Mouse (Mus musculus) limb, embryonic 10.5 days (tissue): ENCODE measurements around the gene D6Ertd527e. TPM values are rescaled to one million over a fixed set of nuclear protein-coding genes. Genes with fewer than 3 reads are reported as not detected.
"Not testable (repeated sequence)": the region's sequence is repeated elsewhere in the genome, so short reads cannot be mapped to it uniquely, and the experiment has no call there.

Source experiments
- DNase-seq: peaks from one replicate; pipeline ENCODE4 v3.0.0-alpha.2; 2017; ENCODE audit warnings: low spot score
- H3K27ac ChIP-seq: fragments of 300-500 bp; sonication (generic); 2 replicates; pipeline ENCODE4 v1.5.1; 2016; ENCODE audit warnings: mild to moderate bottlenecking
- H3K27me3 ChIP-seq: fragments of 300-500 bp; sonication (generic); 2 replicates; pipeline ENCODE4 v1.6.1; 2016; ENCODE audit warnings: low read depth, mild to moderate bottlenecking; ENCODE audit not compliant: poor library complexity, severe bottlenecking
- H3K36me3 ChIP-seq: fragments of 300-500 bp; sonication (generic); 2 replicates; pipeline ENCODE4 v1.6.1; 2016; ENCODE audit warnings: mild to moderate bottlenecking, moderate library complexity
- H3K4me1 ChIP-seq: fragments of 300-500 bp; sonication (generic); 2 replicates; pipeline ENCODE4 v1.6.1; 2016
- H3K4me3 ChIP-seq: fragments of 300-500 bp; sonication (generic); 2 replicates; pipeline ENCODE4 v1.5.1; 2016; ENCODE audit warnings: mild to moderate bottlenecking, moderate library complexity
- H3K9me3 ChIP-seq: fragments of 300-500 bp; sonication (generic); replicated peaks from 2 replicates; pipeline ENCODE4 v1.6.1; 2016; ENCODE audit warnings: mild to moderate bottlenecking
- WGBS: fragments of 180-500 bp; shearing (Covaris S2); methylation state at CpG from one replicate; pipeline ENCODE4 v1.1.7; 2016; 5-methylcytosine and 5-hydroxymethylcytosine counted together
- polyA plus RNA-seq: library from polyadenylated mRNA; unstranded; fragments of >200 nt; fragmentation: Nextera tagmentation; extraction: Ambion mirVana; gene quantifications from 2 replicates; pipeline ENCODE4 v1.2.1, GENCODE M21; 2016

Gene D6Ertd527e
- polyA plus RNA-seq, 1 experiment from 2014 or later = 0.33 TPM

- H3K36me3 ChIP-seq = peaks cover 37% of the 10 kb centered on the region
- not testable (repeated sequence) for H3K4me1 ChIP-seq, H3K27me3 ChIP-seq, H3K9me3 ChIP-seq, H3K4me3 ChIP-seq, DNase-seq, H3K27ac ChIP-seq
- WGBS = 93% methylated on average over 8 of the region's 8 CpGs
These were observed 10.9 kb upstream of the D6Ertd527e start for GRCm38 (mm10) chr6:87093631-87094030.

GRCm38 (mm10) chr6:87099261-87099660 lies 5.3 kb upstream of the D6Ertd527e start:
- peak; percentile 26 for DNase-seq
- H3K4me1 ChIP-seq = peaks cover 33% of the 10 kb centered on the region
- H3K4me3 ChIP-seq = no peak overlapping the region
- no peaks in the 10 kb centered on the region for H3K9me3 ChIP-seq
- 35% methylated on average over 3 of the region's 3 CpGs for WGBS
- no peaks in the 10 kb centered on the region for H3K36me3 ChIP-seq
- H3K27ac ChIP-seq = no peak overlapping the region
- H3K27me3 ChIP-seq = no peaks in the 10 kb centered on the region

GRCm38 (mm10) chr6:87099671-87100296 lies 4.8 kb upstream of the D6Ertd527e start:
- Histone ChIP-seq H3K9me3 (no peaks in the 10 kb centered on the region), H3K4me1 (peaks cover 33% of the 10 kb centered on the region), H3K27me3 (no peaks in the 10 kb centered on the region), H3K4me3 (no peak overlapping the region), H3K27ac (0 out of 2 replicates have a peak overlapping the region, but pooled peaks have one; percentile 7), H3K36me3 (no peaks in the 10 kb centered on the region)
- 83% methylated on average over 7 of the region's 7 CpGs for WGBS
- no peak for DNase-seq

DNA sequence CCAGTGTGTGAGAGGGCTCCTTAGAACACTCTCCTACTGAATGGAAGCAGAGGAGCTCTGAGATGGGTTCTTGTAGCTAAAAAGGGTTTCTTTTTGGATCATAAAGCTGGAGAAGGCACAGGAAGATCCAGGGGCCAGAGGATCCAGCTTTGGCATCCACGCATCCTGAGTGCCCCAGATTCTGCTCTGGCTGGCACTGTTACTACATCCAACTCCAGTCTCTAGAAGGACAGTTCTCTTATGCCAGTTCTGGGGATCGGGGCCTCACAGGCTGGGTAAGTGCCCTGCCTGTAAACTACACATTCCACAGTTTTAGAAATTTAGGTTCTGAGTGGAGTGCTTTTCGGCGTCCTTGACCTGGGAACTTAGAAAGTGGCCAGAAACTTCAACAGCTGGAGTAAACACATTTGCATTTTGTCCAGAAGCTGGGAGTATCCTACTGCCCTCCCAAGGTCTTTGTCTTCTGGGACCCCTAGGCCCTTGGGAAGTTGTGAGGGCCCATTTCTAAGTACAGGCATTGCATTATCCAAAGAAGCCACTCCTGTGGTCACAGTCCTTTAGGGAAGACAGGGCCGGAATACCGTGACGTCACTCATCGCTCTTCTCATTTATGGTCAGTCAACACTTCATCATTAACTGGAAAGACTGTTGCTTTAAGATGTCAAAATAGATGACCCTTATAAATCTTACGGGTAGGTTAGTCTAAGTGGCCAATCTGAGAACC lies 4.1 kb upstream of the D6Ertd527e start:
- Histone ChIP-seq H3K9me3 (no peaks in the 10 kb centered on the region), H3K27ac (0 out of 2 replicates have a peak overlapping the region, but pooled peaks have one; percentile 7), H3K27me3 (no peaks in the 10 kb centered on the region), H3K4me3 (no peak overlapping the region), H3K36me3 (no peaks in the 10 kb centered on the region), H3K4me1 (peaks cover 33% of the 10 kb centered on the region)
- no peak for DNase-seq
- 78% methylated on average over 9 of the region's 9 CpGs for WGBS

DNA sequence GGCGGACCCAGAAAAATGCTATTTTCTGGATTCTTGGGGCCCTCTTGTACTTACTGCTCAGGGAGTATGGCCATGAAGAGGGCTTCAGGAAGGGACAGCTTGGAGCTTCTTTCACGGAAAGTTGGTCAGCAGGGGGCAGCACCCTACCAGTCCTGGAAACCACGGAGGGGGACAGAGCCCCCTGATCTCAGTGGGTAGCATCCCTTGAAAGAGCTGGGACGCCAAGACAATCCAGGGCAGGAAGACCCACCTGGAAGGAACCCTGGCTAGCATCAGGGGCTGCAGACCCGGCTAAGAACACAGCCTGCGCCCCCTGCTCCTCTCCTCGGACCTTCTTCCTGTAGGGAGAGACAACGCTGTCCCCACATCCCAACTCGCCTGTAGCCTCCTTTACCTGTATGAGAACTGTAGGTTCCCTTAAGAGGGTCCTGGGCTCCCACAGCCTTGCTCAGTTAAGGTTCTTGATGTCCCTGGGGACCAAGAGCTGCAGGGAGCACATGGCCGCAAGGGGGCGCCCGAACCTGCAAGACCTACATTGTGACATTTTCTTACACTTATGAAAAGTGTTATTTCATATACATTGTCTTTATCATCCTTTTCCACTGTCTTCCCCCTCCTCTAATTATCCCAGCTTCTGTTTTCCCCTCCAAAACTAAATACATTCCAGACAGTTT lies 3.1 kb upstream of the D6Ertd527e start:
- H3K36me3 ChIP-seq = no peaks in the 10 kb centered on the region
- H3K4me1 ChIP-seq = peaks cover 33% of the 10 kb centered on the region
- H3K27ac ChIP-seq = peak overlapping the region; percentile 81
- peak overlapping the region; percentile 36 for H3K4me3 ChIP-seq
- peak; percentile 89 for DNase-seq
- no peaks in the 10 kb centered on the region for H3K9me3 ChIP-seq
- WGBS = 13% methylated on average over 12 of the region's 12 CpGs
- H3K27me3 ChIP-seq = no peaks in the 10 kb centered on the region

DNA sequence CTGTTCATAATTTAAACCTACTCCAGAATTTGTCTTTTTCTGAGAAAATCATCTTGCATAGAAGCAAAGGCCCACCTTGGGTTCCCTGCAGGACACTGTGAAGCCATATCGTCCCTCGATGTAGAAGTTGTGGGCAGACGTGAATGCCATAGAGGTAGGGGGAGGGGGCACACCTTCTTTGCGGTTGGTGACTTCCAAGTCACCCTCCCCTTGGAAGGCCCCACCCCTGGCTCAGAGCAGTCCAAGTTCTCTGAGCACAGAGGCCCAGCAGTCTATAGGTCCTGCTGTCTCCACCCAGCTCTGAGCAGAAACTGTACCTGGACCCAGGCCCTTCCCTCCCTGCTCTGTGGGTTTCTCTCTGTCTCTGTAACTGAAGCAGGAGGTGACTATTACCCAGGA lies 2.6 kb upstream of the D6Ertd527e start:
- peaks cover 33% of the 10 kb centered on the region for H3K4me1 ChIP-seq
- H3K36me3 ChIP-seq = no peaks in the 10 kb centered on the region
- H3K4me3 ChIP-seq = no peak overlapping the region
- H3K27me3 ChIP-seq = no peaks in the 10 kb centered on the region
- 37% methylated on average over 4 of the region's 4 CpGs for WGBS
- peak overlapping the region; percentile 58 for H3K27ac ChIP-seq
- no peaks in the 10 kb centered on the region for H3K9me3 ChIP-seq
- peak; percentile 49 for DNase-seq

GRCm38 (mm10) chr6:87102421-87102911 lies 2.1 kb upstream of the D6Ertd527e start:
- DNase-seq = no peak

GRCm38 (mm10) chr6:87103314-87103713 lies 1.2 kb upstream of the D6Ertd527e start:
- H3K4me3 ChIP-seq = no peak overlapping the region
- 72% methylated on average over 1 of the region's 1 CpGs for WGBS
- H3K9me3 ChIP-seq = no peaks in the 10 kb centered on the region
- H3K4me1 ChIP-seq = peaks cover 33% of the 10 kb centered on the region
- DNase-seq = no peak
- no peaks in the 10 kb centered on the region for H3K27me3 ChIP-seq
- H3K36me3 ChIP-seq = no peaks in the 10 kb centered on the region
- H3K27ac ChIP-seq = 0 out of 2 replicates have a peak overlapping the region, but pooled peaks have one; percentile 50

More at GRCm38 (mm10) chr6:87102421-87102911, 2.1 kb upstream of the D6Ertd527e start:
- Histone ChIP-seq H3K36me3 (no peaks in the 10 kb centered on the region), H3K27ac (peak overlapping the region; percentile 58), H3K4me3 (no peak overlapping the region), H3K4me1 (peaks cover 33% of the 10 kb centered on the region), H3K27me3 (no peaks in the 10 kb centered on the region), H3K9me3 (no peaks in the 10 kb centered on the region)
- 23% methylated on average over 7 of the region's 7 CpGs for WGBS

- Histone ChIP-seq H3K9me3 (no peaks in the 10 kb centered on the region), H3K4me3 (no peak overlapping the region), H3K27me3 (no peaks in the 10 kb centered on the region), H3K4me1 (peaks cover 12% of the 10 kb centered on the region), H3K27ac (peak overlapping the region; percentile 36; the same call in 1 of the 2 replicates), H3K36me3 (no peaks in the 10 kb centered on the region)
- no peak for DNase-seq
- WGBS = 95% methylated on average over 1 of the region's 1 CpGs
These were observed 6.9 kb downstream of the D6Ertd527e start for GRCm38 (mm10) chr6:87111493-87111892.

GRCm38 (mm10) chr6:87112125-87112524 lies 7.6 kb downstream of the D6Ertd527e start:
- H3K27me3 ChIP-seq = no peaks in the 10 kb centered on the region
- H3K27ac ChIP-seq = peak overlapping the region; percentile 36
- no peak overlapping the region for H3K4me3 ChIP-seq
- WGBS = 89% methylated on average over 6 of the region's 6 CpGs
- no peaks in the 10 kb centered on the region for H3K9me3 ChIP-seq
- no peak for DNase-seq
- no peaks in the 10 kb centered on the region for H3K36me3 ChIP-seq
- peaks cover 12% of the 10 kb centered on the region for H3K4me1 ChIP-seq

DNA sequence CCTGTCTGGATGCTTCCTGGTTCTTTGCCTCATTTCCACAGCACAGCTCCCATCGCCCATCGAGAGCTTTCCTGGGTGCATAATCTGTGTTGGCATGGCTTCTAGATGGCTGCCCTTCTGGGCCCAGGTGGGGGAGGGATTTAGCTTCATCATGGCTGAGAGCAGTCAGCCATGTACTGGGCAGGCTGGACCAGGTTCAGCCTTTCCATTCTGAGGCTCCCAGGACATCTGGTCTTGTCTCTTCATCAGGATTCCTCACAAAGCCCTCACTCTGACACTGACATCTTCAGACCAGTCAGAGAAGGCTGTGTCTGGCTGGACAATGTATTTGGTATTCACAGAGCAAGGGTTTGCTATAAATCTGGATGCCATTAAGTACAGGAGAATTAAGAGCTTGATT lies 11.4 kb downstream of the D6Ertd527e start:
- H3K9me3 ChIP-seq = no peaks in the 10 kb centered on the region
- no peaks in the 10 kb centered on the region for H3K36me3 ChIP-seq
- no peak overlapping the region for H3K27ac ChIP-seq
- no peaks in the 10 kb centered on the region for H3K27me3 ChIP-seq
- WGBS = 89% methylated on average over 2 of the region's 2 CpGs
- no peak overlapping the region for H3K4me3 ChIP-seq
- no peak for DNase-seq
- peaks cover 22% of the 10 kb centered on the region for H3K4me1 ChIP-seq

DNA sequence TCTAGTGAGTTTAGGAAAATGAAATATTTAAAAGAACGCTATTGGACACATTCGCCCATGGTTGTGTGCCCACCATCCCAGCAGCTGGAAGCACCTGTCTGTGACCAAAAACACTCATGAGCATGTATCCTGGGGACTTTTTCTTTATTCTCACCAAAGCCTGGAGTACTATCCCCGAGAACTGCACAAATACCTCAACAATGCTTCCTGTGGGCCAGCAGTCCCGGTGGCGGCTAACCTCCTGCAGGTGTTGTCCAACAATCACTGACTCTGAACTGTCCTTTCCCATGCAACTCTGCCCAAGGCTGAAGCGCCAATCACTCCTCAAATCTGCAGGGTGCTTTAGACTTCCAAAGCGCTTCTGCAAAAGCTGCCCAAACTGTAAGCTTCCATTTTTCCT lies 12.1 kb downstream of the D6Ertd527e start:
- Histone ChIP-seq H3K4me3 (no peak overlapping the region), H3K27me3 (no peaks in the 10 kb centered on the region), H3K36me3 (no peaks in the 10 kb centered on the region), H3K4me1 (peaks cover 22% of the 10 kb centered on the region), H3K9me3 (no peaks in the 10 kb centered on the region), H3K27ac (no peak overlapping the region)
- WGBS = 90% methylated on average over 7 of the region's 7 CpGs
- DNase-seq = no peak
